Mouse (Mus musculus): ENCODE results near the gene Adcy7.

DNA sequence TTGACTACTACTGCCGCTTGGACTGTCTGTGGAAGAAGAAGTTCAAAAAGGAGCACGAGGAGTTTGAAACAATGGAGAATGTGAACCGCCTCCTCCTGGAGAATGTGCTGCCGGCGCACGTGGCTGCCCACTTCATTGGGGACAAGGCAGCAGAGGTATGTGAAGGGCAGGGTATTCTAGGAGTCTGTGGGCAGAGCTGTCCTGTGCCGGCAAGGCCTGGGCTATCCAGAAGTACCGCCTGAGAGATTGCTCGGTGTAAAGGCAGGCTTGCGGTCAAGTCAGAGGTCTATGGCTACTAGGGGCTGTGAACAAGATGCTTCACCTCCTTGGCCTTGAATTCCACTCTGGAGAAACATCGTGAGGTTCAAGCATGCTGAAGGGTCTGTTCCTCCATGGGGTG lies 52.6 kb downstream of the Adcy7 start:
- no peak for TF ChIP-seq CTCF (IDR thresholded peaks at IDR 0.05; ENCODE audit: borderline replicate concordance, control insufficient read depth, extremely low read depth, insufficient read depth, low read length, poor library complexity)
- no peak for TF ChIP-seq POLR2A (IDR thresholded peaks at IDR 0.05; ENCODE audit: control insufficient read depth, extremely low read depth, insufficient read depth, low read length, poor library complexity)
